Mouse (Mus musculus) cerebellum, adult 9-11 months (tissue): Measurements from ENCODE around the gene Sorbs2.

Experiments
- DNase-seq: peaks from one replicate; pipeline ENCODE4 v3.0.0; 2022

Sorbs2 gene

DNA sequence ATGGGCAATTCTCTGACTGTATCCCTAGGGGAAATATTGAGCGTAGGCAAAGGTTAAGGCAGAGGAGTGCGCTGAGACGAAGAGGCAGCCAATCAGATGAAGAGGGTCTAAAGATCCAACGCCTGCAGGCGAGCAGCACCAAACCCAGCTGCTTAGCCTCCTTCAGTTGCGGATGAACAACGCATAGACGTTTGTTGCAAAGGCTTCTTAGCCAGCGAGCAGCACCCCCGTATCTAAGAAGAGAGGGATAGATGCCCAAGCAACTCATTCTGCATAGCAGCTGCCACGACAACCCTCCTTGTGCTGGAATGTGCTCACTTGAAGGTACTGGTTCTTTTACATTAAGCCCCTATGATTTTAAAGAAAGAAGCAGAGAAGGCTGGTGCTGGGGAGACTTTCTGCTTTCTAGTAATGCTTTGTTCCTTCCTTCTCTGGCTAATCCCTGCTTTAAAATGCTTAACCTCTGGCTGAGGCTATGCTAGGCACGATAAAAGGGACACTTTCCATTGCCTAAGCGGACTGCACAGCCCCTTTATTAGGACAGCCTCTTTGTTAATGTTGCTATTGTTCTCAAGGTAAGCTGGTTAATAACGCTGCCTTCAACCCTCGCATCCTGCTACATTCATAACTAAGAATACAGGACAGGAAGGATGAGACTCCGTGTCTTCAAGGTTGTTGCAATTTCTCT is at the start of gene Sorbs2:
Sorbs2 (plus strand) TSS at position 155 of the 688 bp plus-strand sequence.
- DNase-seq: peak; percentile 2

DNA sequence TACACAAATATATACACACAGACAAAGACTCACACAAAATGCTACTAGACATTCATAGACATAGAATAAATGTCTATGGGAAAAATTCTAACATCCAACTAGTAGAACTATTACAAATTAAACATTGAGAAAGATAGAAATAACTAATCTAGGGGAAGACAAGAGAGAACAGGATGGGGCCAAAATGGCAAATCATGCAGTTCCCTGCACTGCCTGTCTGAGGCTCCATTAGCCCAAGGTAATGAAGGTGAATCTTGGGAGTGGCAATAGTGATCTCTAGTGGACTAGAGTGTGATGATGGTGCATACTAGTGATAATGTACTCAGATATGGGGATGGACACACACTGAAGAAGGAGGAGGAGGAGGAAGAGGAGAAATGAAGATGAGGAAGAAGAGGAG is 49.7 kb upstream of the Sorbs2 start:
- DNase-seq: no peak

DNA sequence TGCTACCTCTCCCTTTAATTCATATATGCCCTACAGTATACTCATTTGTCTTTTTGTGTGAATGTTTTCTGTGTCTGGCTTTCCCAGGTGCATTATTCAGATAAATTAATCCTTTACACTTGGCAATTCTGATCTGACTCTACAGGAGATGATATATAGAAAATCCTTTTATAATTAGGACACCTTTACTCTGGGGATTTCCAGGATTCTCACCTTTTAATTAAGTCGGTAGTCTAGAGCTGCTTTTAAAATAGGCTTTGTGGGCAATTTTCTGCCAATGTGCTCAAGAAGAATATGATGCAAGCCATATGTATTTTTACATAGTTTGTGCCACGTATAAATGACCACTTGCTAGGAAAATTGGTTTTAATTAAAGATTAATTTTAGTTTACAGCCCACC is 38.6 kb upstream of the Sorbs2 start:
- no peak for DNase-seq

DNA sequence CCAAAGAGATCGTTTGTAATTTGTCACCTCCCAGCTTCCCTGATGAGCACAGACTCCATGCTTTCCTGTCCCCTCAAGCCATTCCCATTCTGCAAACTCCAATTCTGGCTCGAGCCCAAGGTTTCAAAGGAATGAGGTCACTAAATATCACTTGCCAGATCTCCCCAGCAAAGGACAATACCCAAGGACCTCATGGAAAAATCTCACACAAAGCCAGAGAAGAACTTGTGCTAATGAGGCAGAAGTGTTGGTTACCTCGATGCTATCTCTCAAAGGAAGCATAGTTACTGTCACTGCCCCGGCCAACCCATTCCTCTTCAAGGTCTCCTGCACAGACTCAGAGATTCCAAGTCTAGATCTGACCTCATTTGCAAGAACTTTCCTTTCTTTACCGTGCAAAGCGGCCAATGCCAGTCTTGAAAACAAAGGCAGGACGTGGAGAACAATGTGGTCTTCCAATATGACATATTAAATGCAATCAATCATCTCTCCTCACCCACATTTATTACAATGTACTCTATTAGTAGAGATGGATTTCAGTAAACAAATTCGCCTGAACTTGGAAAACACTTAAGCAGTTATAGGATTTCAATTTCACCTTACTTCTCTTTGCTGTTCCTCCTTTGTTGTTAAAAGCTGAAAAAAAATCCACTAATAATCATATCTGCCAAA is 37.9 kb upstream of the Sorbs2 start:
- DNase-seq: no peak

DNA sequence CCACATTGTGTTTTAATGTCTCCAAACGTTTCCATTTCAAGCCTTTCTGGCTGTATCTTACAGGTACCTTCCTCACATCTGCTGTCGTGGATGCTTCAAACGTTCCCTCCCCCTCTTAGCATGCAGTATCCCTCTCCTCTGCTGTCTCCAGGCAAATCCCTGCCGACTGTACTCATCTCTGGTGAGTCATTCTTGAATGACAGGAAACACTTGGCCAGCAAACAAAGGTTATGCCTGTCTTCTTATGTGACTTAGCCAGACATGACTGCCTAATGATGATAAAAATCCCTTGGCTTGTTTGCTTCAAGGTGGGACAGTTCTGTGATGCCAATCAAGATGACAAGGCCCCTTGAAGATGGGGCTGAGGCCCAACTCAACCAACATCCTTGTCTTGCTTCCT is 26.7 kb upstream of the Sorbs2 start:
- no peak for DNase-seq

DNA sequence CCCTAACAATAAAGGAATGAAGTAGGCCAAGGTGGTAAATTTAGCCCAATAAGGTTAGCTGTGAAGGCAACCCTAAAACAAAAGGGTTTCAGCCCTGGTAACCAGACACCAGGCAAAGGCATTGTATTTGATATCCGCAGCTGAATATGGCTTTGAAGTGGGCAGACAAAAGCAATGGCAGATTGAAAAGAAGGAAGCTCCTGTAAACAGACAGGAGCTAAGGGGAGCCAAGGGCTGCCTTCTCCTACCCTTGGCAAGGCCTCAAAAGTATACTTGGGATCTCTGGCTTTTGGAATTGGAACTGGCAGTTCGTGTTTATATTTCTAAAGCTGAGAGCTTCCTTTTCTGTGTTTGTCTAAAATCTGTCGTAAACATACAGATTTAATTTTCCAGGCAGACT is 21.3 kb upstream of the Sorbs2 start:
- no peak for DNase-seq

DNA sequence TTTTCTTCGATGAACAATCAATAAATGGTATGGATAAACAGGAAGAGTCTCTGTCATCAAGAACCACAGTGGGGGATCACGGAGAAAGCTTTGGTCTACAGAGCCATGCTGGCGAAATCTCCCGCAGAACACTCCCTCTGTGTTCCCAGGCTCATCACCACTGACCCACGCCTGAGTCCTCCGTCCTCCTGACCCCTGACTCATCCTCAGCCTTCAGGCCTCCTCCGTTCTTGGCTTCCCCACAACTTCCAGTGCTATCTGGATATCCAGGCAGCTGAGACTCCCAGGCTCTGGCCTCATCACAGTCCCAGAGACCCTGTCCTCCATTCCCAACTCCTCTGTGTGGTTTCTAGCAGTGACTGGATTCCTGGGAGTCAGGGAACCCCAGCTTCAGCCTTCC is 3.6 kb upstream of the Sorbs2 start:
- DNase-seq: no peak

DNA sequence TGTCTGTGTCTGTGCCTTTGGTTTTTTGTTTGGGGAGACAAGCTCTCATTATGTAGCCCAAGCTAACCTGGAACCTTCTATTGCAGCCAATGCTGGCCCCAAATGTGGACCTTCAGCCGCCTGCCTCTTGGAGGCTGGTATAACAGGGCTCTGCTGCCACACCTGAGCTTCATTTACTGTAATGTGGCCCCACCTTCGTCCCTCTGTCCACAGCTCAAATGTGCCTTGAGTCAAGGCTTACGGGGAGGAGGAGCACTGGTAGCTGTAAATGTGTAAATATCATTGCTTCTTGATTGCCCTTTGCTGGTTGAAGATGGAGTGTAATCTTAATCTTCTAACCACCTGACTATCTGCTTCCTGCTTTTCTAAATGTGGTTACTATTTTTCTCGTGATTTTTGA is 1.2 kb upstream of the Sorbs2 start:
- no peak for DNase-seq

DNA sequence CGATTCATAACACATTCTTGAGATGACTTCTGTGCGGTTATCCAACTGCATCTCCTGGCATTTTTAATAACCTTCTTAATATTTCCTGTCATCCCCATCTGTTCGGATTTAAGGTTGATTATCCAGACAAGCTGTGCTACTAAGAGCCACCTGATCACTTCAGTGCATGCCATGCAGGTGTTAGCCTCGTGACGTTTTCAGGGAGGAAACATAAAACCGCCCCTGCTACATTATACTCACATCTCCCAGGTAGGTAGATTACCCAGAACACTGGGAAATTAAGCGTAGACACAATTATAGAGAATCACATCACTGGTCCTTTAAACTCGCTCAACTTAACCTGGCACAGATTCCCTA is 333 bp upstream of the Sorbs2 start:
- DNase-seq: no peak

DNA sequence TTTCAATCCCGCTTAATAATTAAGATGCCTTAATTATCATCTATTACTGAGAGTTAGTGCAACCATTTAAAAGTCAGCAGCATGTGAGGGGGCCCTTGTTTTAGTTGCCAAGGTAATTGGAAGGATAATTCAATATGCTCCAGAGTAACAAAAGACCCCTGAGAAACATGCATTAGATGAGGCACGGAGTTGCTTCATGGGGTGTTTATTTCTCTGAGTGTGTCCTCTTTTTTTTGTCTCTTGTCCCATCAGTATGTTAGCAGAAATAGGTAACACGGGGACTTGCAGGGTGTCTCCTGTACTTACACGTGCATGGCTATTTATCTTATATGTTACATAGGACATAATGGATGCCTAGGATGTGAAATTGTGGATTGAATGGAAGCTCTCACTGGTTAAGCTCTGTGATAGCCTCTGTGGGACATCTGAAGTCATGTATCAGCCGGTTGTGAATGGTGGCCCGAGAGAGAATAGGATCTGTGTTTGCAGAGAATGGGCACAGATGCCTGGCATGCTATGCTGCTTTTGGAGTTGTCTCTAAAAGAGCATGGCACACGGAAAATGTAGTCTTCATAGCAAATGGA is 1.0 kb downstream of the Sorbs2 start:
- no peak for DNase-seq

DNA sequence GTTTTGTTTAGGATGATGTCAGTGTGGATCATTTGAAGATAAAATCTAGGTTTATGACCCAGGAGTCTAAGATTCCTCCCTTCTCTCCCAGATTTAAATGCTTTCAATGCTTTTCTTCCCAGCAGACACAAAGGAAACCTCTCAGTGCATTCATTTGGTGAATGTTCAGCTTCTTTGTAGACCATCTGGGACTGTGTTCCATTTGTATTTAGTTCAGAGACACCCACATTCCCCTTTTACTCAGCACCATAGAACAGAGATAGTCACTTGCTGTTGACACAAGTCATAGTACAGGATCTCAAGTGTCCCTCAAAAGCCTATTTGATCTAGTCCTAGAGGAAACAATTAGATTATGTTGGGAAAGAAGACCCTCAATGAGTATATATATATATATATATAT is 4.8 kb downstream of the Sorbs2 start:
- DNase-seq: no peak

DNA sequence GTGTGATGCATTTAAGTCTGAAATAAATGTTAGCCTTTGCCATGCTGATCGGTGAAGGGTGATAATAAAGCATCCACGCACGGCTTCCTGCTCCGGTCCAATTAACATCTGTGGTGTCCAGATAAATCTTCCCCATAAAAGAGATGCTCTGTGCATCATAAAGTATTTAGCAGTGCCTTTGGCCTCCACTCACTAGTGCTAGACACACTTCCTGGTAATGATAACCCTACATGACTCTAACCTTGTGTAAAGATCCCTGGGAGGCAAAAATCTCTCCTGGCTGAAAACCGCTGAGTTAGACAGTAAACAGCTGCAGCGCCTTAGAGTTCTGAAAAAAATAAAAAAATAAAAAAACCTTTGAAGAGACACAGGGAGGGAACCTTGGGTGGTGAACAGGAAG is 14.0 kb downstream of the Sorbs2 start:
- no peak for DNase-seq

DNA sequence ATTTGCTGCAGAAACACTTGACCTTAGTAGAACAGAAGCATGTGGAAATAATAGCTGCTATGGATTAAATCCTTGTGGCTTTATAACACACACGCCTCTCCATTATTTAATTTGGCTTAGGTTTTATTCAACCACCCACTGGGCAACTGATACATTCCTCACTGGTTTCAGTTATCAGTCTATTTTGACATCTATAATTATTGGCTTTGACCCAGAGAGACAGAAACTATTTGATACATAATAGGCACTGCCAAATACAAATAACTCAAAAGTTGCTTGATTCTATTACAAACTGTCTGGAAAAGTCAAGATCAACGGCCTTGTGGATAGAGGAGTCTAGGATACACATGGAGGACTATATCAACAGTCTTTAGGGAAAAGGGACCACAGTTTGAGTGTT is 20.1 kb downstream of the Sorbs2 start:
- no peak for DNase-seq

DNA sequence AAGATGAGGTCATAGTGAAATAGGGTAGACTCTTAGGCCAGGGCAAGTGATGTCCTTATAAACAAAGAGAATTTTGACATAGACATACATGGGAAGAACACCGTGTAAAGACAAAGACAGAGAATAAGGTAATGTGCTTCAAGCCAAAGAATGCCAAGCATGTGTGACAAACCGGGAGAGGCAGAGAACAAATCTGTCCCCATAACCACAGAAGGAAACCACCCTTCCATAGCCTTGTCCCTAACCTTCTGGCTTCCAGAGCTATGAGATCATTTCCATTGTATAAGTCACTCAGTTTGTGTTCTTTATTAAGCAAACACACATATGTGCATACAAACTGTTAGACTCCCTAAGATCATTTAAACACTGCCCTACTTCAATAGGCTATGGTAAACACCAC is 21.3 kb downstream of the Sorbs2 start:
- no peak for DNase-seq

DNA sequence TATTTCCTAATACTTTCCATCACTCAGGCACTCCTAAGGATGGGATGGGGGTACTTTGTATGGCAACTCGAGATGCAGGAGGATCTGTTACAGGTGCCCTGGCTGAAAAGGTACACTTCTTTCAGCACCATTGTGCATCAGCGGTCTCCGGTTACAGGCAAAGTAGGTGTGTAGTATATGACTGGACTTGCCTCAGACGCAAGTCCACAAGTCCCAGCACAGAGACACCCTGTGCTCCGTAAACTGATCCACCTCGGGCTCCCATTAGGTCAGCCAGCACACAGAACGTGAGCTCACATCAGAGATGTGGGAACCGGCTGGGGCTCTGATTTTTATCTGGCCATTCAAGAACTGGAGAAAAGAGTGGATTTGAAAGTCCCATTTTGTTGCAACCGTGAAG is 29.0 kb downstream of the Sorbs2 start:
- no peak for DNase-seq

DNA sequence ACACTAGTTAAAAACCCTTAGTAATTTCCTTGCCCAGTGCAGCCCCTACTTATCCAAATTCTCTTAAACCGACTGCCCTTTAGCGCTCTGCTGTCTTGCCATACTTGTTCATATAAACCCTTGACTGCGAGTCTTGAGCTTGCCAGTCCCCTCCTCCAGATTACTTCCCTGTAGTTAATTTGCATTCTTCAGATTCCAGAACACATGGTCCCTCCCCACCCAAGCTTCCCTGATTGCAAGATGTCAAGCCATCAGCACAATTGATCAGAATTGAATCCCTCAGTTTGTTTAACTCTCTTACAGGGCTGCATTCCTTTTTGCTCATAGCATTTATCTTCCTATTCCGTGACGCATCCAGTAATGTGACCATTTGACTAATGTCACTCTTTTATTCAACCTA is 32.9 kb downstream of the Sorbs2 start:
- DNase-seq: no peak

DNA sequence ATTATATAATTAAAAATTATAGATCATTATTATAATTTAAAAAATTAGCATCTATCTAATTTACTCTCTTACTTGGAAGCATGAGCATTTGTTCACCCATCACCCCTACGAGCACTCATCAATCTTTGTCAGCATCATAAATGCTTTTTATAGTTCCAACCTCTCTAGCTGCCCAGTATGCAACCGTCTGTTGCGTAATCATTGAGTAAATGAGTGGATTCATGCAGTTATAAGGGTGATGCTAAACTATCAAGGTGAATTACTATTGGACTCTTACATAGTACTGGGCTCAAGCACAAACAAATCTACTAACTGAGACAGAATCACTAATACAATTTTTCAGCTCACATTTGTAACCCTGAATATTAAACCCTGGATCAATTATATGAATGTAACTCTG is 44.6 kb downstream of the Sorbs2 start:
- DNase-seq: no peak

DNA sequence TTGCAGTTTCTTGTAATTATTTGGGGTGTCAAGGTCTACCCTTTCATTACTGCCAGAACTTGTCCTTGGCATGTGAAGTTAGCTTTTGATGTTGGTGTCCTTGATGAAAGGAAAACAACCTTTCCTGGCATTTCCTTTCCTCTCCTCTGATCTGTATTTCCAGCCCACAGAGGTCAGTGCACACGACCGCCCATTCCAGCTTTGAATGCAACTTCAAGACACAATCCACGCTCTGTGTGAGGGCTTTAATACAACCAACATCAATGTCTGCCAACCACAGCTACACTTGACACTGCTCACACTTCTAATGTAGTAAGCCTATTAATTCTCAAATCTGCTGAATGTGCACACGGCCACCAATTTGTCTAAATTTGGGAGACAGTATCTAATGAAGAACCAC is 47.0 kb downstream of the Sorbs2 start:
- no peak for DNase-seq

DNA sequence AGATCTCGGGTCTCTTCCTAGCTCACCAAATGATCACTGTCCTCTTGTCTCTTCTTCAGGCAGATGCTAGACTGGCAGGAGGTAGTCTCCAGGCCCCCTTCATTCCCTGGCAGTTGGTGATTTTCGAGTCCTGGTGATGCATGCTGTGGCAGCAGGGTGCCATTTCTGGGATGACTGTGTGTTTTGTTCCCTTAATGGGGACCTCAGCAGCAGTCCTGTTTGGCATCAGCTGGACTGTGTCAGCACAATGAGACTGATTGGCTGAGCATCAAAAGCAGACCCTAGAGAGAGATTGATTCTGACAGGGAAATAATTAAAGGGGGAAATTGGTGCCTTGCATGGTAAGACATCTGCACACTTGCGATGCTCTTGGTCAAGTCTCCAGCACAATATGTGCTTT is 50.3 kb downstream of the Sorbs2 start:
- DNase-seq: no peak

DNA sequence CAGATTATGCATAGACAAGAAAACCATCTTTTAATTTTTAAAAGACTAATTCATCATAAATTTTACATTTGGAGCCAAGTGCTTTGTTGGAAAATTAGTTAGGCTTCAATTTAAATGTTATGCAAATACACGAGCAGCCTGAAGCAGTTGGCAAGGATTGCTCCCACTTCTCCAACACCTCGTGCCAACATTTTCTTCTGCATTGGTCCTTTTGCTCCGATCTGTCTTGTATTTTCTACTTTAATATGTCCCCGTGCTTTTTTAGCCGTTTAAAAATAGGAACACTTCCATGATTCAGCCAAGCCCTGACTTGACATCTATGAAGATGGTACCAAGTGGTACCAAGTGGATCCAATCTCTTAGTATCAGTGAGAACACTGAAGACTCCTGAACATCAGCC is 50.8 kb downstream of the Sorbs2 start:
- DNase-seq: no peak

DNA sequence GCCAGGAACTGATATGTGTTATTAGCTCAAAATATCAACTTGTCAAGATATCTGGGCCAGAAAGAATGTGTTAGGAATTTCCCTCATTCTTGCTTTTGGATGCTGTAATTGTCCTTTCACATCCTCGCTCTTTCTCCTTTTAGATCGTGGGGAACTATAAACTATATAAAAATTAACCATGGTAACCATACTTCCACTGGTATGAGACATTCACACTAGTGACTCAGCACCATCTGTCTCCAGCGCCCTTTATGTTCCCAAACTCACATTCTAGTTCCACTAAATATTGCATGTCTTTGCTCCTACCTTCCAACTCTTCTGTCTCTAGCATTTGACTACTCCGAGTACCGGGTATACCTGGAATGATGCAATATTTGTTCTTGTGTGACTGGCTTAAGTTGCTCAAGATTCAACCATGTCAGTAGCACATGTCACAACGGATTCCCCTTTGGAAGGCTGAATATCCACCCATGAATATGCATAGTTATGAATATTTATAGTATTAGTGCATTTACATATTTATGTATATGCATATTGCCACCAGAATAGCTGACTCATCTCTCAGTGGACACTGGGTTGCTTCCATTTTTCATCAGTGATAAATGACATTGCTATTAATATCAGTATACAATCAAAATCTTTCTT is 51.7 kb downstream of the Sorbs2 start:
- DNase-seq: no peak

DNA sequence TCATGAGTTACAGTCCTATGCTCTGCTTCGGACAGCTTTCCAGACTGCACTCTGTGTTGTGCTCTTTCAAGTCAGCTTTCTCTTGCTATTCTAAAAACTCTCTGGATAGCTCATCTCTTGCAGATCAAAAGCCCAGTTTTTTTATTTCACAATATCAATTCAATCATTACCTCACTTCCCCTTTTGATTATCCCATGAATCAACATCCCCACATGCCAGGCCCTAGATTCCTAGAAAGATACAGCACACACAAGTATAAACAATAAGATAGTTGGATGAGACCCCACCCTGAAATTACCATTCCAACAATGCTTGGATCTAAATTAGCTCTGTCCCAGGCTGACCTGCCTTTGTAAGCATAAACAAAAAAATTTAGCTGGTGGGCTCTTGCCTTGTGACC is 57.6 kb downstream of the Sorbs2 start:
- DNase-seq: no peak

DNA sequence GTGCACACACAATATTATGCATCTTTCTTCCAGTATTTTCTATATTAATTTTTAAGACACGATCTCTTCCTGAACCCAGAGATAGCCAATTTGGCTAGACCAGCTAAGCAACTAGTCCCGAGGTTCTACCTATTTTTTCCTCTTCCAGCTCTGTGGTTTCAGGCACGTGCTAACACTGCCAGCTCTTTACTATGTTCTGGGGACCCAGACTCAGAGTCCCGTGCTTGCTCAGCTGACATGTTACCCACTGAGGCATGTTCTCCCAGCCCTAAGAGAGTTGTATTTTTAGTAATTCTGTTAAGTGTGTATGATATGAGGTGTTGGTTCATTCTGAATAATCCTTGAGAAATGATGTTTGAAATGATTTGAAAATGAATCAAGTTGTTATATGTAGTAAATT is 62.5 kb downstream of the Sorbs2 start:
- no peak for DNase-seq
